Comparison of ENCODE assay signal across 29 mouse cellular contexts in the genomic region with DNA sequence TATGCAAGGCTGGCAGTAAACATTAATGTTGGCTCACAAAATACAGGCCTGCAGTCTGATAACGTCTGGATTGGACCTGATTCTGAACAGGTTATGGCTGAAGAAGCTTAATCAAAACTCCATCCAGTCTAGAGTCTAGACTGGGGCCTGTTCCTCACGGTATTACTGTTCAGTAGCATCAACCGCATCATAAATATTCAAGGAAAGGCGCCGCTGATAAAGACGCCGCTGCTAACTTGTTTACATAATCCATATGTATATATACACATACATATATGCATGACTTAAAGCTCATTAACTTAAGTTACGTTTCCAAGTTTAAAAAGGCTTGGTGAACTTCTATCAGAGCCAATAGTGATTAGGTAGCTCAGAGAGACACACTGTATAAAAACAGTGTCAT.
"Had no signal": no experiment of that assay in that cellular context is flagged by ENCODE, and none has a peak within 500 bp of the region (broad histone marks: within the 10 kb centered on the region; RNA-seq: fewer than 3 reads in every experiment).

No protein-coding gene starts in this region.

- H3K4me2 ChIP-seq: heart, embryonic 11.5 days; heart, embryonic 13.5 days; heart, embryonic 15.5 days; hindbrain, embryonic 12.5 days; hindbrain, embryonic 14.5 days; intestine, embryonic 15.5 days; limb, embryonic 12.5 days; liver, embryonic 11.5 days; liver, embryonic 13.5 days; liver, embryonic 15.5 days had no signal

- H3K36me3 ChIP-seq: hindbrain, embryonic 10.5 days; hindbrain, embryonic 12.5 days; intestine, embryonic 15.5 days; limb, embryonic 10.5 days; limb, embryonic 12.5 days; liver, embryonic 13.5 days; liver, embryonic 15.5 days had no signal

- H3K9me3 ChIP-seq: heart, embryonic 13.5 days; heart, embryonic 15.5 days; hindbrain, embryonic 10.5 days; hindbrain, embryonic 12.5 days; intestine, embryonic 15.5 days; limb, embryonic 10.5 days; limb, embryonic 12.5 days; liver, embryonic 13.5 days; liver, embryonic 15.5 days had no signal

- H3K4me3 ChIP-seq: gastrocnemius, adult 2 months; heart, adult 2 months; heart, embryonic 13.5 days; heart, embryonic 15.5 days; hindbrain, embryonic 10.5 days; hindbrain, embryonic 12.5 days; intestine, embryonic 15.5 days; limb, embryonic 10.5 days; limb, embryonic 12.5 days; liver, embryonic 13.5 days; liver, embryonic 15.5 days had no signal

- DNase-seq: gastrocnemius, adult 2 months; gastrocnemius, postnatal 10 days; gastrocnemius, postnatal 25 days; heart, adult 2 months; heart, postnatal 4 days; kidney, adult 18-20 months; kidney, adult 8-10 months; kidney, postnatal 10 days; kidney, postnatal 25 days; kidney, postnatal 4 days; layer of hippocampus, adult 9-11 months; layer of hippocampus, postnatal 36 days; liver; liver, embryonic 13.5 days; liver, postnatal 0 days had no signal

- H3K27me3 ChIP-seq: heart, embryonic 13.5 days; heart, embryonic 15.5 days; hindbrain, embryonic 12.5 days; intestine, embryonic 15.5 days; limb, embryonic 12.5 days; liver, embryonic 13.5 days; liver, embryonic 15.5 days had no signal

- H3K27ac ChIP-seq: gastrocnemius, adult 2 months; heart, adult 2 months; heart, embryonic 13.5 days; heart, embryonic 15.5 days; hindbrain, embryonic 10.5 days; hindbrain, embryonic 12.5 days; hindbrain, embryonic 14.5 days; intestine, embryonic 15.5 days; limb, embryonic 10.5 days; limb, embryonic 12.5 days; liver, embryonic 13.5 days; liver, embryonic 15.5 days had no signal

- H3K9ac ChIP-seq: heart, embryonic 13.5 days; heart, embryonic 15.5 days; hindbrain, embryonic 12.5 days; hindbrain, embryonic 14.5 days; intestine, embryonic 15.5 days; limb, embryonic 12.5 days; liver, embryonic 13.5 days; liver, embryonic 15.5 days; liver, postnatal 0 days had no signal

- H3K4me1 ChIP-seq: hindbrain, embryonic 10.5 days; hindbrain, embryonic 12.5 days; intestine, embryonic 15.5 days; limb, embryonic 10.5 days; liver, embryonic 13.5 days; liver, embryonic 15.5 days had no signal

- ATAC-seq: hindbrain, embryonic 16.5 days; inflammation-experienced regulatory T-cells, adult 6 months; intestine, embryonic 15.5 days; intestine, postnatal 0 days; liver, postnatal 0 days had no signal
